ENCODE assay signal across 8 mouse cellular contexts in genomic region chr10:9901697-9902239, GRCm38 (mm10). TPM values are rescaled to one million over a fixed set of nuclear protein-coding genes. Genes with fewer than 3 reads are reported as not detected.
DNase-seq lines count a peak whose midpoint lies in the region; ATAC-seq and TF ChIP-seq lines count a peak whose summit lies in the region.

No protein-coding gene starts in this region.

- peak overlapping the region; percentile 90 for H3K4me3 ChIP-seq in G1E (ENCODE audit: low read depth, low read length)
- peak overlapping the region; percentile 85 for H3K4me3 ChIP-seq in forebrain, postnatal 0 days (ENCODE audit: low read depth, low read length)
- peak overlapping the region; percentile 94 for H3K4me3 ChIP-seq in lung, embryonic 15.5 days

- peaks cover 11% of the 10 kb centered on the region for H3K27me3 ChIP-seq in G1E (ENCODE audit: insufficient read depth, low read length)
- H3K27me3 ChIP-seq in forebrain, postnatal 0 days (ENCODE audit: insufficient read depth, low read length) = no peaks in the 10 kb centered on the region
- no peaks in the 10 kb centered on the region for H3K27me3 ChIP-seq in lung, embryonic 15.5 days

- H3K4me2 ChIP-seq in forebrain, postnatal 0 days (ENCODE audit: low read depth) = peak overlapping the region; percentile 89
- H3K4me2 ChIP-seq in lung, embryonic 15.5 days = peak overlapping the region; percentile 91

- H3K9ac ChIP-seq in forebrain, postnatal 0 days = peak overlapping the region; percentile 96
- peak overlapping the region; percentile 95 for H3K9ac ChIP-seq in lung, embryonic 15.5 days

- no peak for TF ChIP-seq CTCF in G1E (IDR thresholded peaks at IDR 0.05; ENCODE audit: low read depth, low read length)
- TF ChIP-seq CTCF in forebrain, postnatal 0 days (IDR thresholded peaks at IDR 0.05; ENCODE audit: low read depth) = 0 out of 2 replicates have a peak, but pooled peaks have one; percentile 8

- peaks cover 8% of the 10 kb centered on the region for H3K36me3 ChIP-seq in G1E (replicated peaks)
- no peaks in the 10 kb centered on the region for H3K36me3 ChIP-seq in forebrain, postnatal 0 days (ENCODE audit: insufficient read depth)
- no peaks in the 10 kb centered on the region for H3K36me3 ChIP-seq in lung, embryonic 15.5 days

- ATAC-seq in G1E (ENCODE audit: extremely low read depth, insufficient number of reproducible peaks, low FRiP score, poor library complexity, severe bottlenecking) = peak; percentile 98
- peak; percentile 93 for ATAC-seq in forebrain, postnatal 0 days
- peak; percentile 94 for ATAC-seq in lung, embryonic 15.5 days (ENCODE audit: borderline replicate concordance, extremely low read depth, low FRiP score, low TSS enrichment)

- DNase-seq in G1E (ENCODE audit: low spot score) = peak; percentile 86
- DNase-seq in cerebellum, adult 18-20 months = peak; percentile 77 to 90
- peak; percentile 90 for DNase-seq in forebrain, postnatal 0 days
- peak; percentile 79 for DNase-seq in heart, postnatal 4 days
- peak; percentile 85 to 92 for DNase-seq in layer of hippocampus, adult 8-10 months (ENCODE audit: low spot score in 2 of 2)
- peak; percentile 83 for DNase-seq in ovary, adult 18-20 months (ENCODE audit: low spot score)
- DNase-seq in thymus, postnatal 0 days (ENCODE audit: low spot score) = peak; percentile 93

- no peaks in the 10 kb centered on the region for H3K9me3 ChIP-seq in G1E (replicated peaks)
- H3K9me3 ChIP-seq in forebrain, postnatal 0 days (ENCODE audit: low read length) = no peaks in the 10 kb centered on the region
- no peaks in the 10 kb centered on the region for H3K9me3 ChIP-seq in lung, embryonic 15.5 days

- H3K27ac ChIP-seq in forebrain, postnatal 0 days (ENCODE audit: low read depth, low read length) = peak overlapping the region; percentile 97
- peak overlapping the region; percentile 94 for H3K27ac ChIP-seq in lung, embryonic 15.5 days

- peaks cover 29% of the 10 kb centered on the region for H3K4me1 ChIP-seq in G1E (ENCODE audit: insufficient read depth, low read depth, low read length)
- H3K4me1 ChIP-seq in forebrain, postnatal 0 days (ENCODE audit: insufficient read depth) = 0 out of 2 replicates have a peak, but pooled peaks cover 4% of the 10 kb centered on the region
- H3K4me1 ChIP-seq in lung, embryonic 15.5 days = peaks cover 13% of the 10 kb centered on the region

- WGBS in forebrain, postnatal 0 days = under 1% methylated on average over 16 of the region's 16 CpGs
- under 1% methylated on average over 16 of the region's 16 CpGs for WGBS in lung, embryonic 15.5 days

RNA-seq across cellular contexts. Expression of gene Stxbp5, which starts 0.9 kb away (rescaled TPM):
- total RNA-seq in G1E (2014; fragmentation: Nextera tagmentation) = 50.1 and 77.9 TPM in 2 replicates
- 30.6 and 32.2 TPM in 2 replicates for total RNA-seq in G1E (2017)
- 11.5 and 12.6 TPM in 2 replicates for polyA plus RNA-seq in G1E (2012)
- total RNA-seq in forebrain, postnatal 0 days (2014; rRNA removed) = 38.2 and 46.0 TPM in 2 replicates
- polyA plus RNA-seq in forebrain, postnatal 0 days (2015; fragmentation: Nextera tagmentation; extraction: Ambion mirVana) = 4.4 and 6.3 TPM in 2 replicates
- 10 to 100 TPM; 13.7 to 15.3 TPM for total RNA-seq in heart, postnatal 4 days (2021)
- total RNA-seq in layer of hippocampus, adult 8-10 months (2022) = 100 to 1,000 TPM; 101 to 117 (median 111) TPM
- polyA plus RNA-seq in lung, embryonic 15.5 days (2015; fragmentation: Nextera tagmentation; extraction: Ambion mirVana) = 3.9 and 4.4 TPM in 2 replicates
- 6.6 and 6.8 TPM in 2 replicates for polyA plus RNA-seq in thymus, postnatal 0 days (2015; fragmentation: Nextera tagmentation; extraction: Ambion mirVana)

Comparison
In these comparisons a context has a peak if more than half of its experiments do, and no peak if none do; other contexts are left out.
1. Peak in every context shown above with its lines: DNase-seq, ATAC-seq, H3K4me3 ChIP-seq and H3K27ac ChIP-seq.